Mouse (Mus musculus) limb, embryonic 12.5 days (tissue): Measurements from ENCODE around the gene Zfp991. TPM values are rescaled to one million over a fixed set of nuclear protein-coding genes. Genes with fewer than 3 reads are reported as not detected.
"Not testable (repeated sequence)": the region's sequence is repeated elsewhere in the genome, so short reads cannot be mapped to it uniquely, and the experiment has no call there.

ENCODE experiments used
- ATAC-seq: fragments of 200-750 bp; cut with Nextera tagmentation; 2 replicates; pipeline ENCODE4 v1.8.0; 2017; ENCODE audit warnings: low read depth, moderate TSS enrichment; ENCODE audit not compliant: insufficient number of reproducible peaks, insufficient read depth, low FRiP score, low TSS enrichment
- H3K27ac ChIP-seq: fragments of 300-500 bp; sonication (generic); 2 replicates; pipeline ENCODE4 v1.5.1; 2016; ENCODE audit warnings: mild to moderate bottlenecking, moderate library complexity
- H3K27me3 ChIP-seq: fragments of 300-500 bp; sonication (generic); 2 replicates; pipeline ENCODE4 v1.6.1; 2016; ENCODE audit warnings: mild to moderate bottlenecking, moderate library complexity
- H3K36me3 ChIP-seq: fragments of 300-500 bp; sonication (generic); 2 replicates; pipeline ENCODE4 v1.6.1; 2016; ENCODE audit warnings: mild to moderate bottlenecking, moderate library complexity
- H3K4me1 ChIP-seq: fragments of 300-500 bp; sonication (generic); replicated peaks from 2 replicates; pipeline ENCODE4 v1.6.1; 2016
- H3K4me2 ChIP-seq: fragments of 300-500 bp; sonication (generic); 2 replicates; pipeline ENCODE4 v1.6.1; 2016; ENCODE audit warnings: mild to moderate bottlenecking, moderate library complexity
- H3K4me3 ChIP-seq: fragments of 300-500 bp; sonication (generic); replicated peaks from 2 replicates; pipeline ENCODE4 v1.5.1; 2016; ENCODE audit warnings: mild to moderate bottlenecking
- H3K9ac ChIP-seq: fragments of 300-500 bp; sonication (generic); replicated peaks from 2 replicates; pipeline ENCODE4 v1.6.1; 2016; ENCODE audit warnings: mild to moderate bottlenecking, moderate library complexity
- H3K9me3 ChIP-seq: fragments of 300-500 bp; sonication (generic); 2 replicates; pipeline ENCODE4 v1.6.1; 2016; ENCODE audit warnings: mild to moderate bottlenecking, moderate library complexity
- WGBS: fragments of 180-500 bp; shearing (Covaris S2); methylation state at CpG from one replicate; pipeline ENCODE4 v1.1.7; 2016; 5-methylcytosine and 5-hydroxymethylcytosine counted together
- polyA plus RNA-seq: library from polyadenylated mRNA; unstranded; fragments of >200 nt; fragmentation: Nextera tagmentation; extraction: Ambion mirVana; gene quantifications from 2 replicates; pipeline ENCODE4 v1.2.1, GENCODE M21; 2016

Gene Zfp991
- polyA plus RNA-seq, result 9.5 and 11.2 TPM in 2 replicates

DNA sequence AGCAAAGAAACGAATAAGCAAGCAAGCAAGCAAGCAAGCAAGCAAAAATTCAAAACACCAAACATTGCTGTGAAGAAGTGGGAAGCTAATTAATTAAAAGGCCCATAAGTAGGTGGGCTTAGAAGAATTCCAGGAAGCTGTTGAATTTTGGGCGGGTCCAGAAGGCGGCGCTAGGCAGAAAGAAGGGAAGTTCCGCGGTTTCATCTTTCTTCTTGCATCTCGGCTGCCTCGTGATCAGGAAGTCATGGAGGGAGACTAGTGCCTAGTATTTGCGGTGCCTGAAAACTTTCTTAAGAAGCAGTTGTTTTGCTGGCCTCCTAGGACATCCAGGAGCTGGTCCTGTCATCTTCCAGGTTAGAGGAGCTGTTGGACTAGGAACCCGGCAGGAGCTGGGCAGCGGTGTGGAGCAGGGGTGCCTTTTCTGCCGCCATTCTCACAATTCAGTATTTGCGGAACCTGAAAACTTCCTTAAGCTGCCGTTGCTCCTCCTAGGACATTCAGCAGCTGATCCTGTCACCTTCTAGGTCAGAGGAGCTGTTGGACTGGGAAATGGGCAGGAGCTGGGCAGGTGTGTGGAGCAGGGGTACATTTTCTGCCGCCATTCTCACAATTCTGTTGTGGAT, at the start of gene Zfp991:
Gene Zfp991, plus strand, starts transcription at position 202 of the 623 bp plus-strand sequence.
- not testable (repeated sequence) for H3K27me3 ChIP-seq, H3K4me1 ChIP-seq, ATAC-seq, H3K9me3 ChIP-seq, H3K36me3 ChIP-seq, H3K9ac ChIP-seq, H3K27ac ChIP-seq
- 47% methylated on average over 2 of the region's 15 CpGs for WGBS
- Histone ChIP-seq H3K4me3 (peak within 1 kb of the TSS; percentile 30), H3K4me2 (peak within 1 kb of the TSS; percentile 21; the same call in 1 of the 2 replicates)

DNA sequence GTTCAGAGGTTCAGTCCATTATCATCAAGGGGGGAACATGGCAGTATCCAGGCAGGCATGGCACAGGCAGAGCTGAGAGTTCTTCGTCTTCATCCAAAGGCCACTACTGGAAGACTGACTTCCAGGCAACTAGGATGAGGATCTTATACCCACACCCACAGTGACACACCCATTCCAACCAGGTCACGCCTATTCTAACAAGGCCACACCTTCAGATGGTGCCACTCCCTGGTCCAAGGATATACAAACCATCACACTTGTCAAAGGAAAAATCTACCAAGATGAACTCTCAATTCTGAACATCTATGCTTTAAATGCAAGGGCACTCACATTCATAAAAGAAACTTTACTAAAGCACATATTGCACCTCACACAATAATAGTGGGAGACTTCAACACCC, 36.2 kb upstream of the Zfp991 start:
- not testable (repeated sequence) for ATAC-seq, H3K27me3 ChIP-seq, H3K4me2 ChIP-seq, H3K9ac ChIP-seq, H3K27ac ChIP-seq, H3K4me1 ChIP-seq, H3K36me3 ChIP-seq, H3K4me3 ChIP-seq
- 69% methylated on average over 2 of the region's 2 CpGs for WGBS
- peaks cover 13% of the 10 kb centered on the region for H3K9me3 ChIP-seq

DNA sequence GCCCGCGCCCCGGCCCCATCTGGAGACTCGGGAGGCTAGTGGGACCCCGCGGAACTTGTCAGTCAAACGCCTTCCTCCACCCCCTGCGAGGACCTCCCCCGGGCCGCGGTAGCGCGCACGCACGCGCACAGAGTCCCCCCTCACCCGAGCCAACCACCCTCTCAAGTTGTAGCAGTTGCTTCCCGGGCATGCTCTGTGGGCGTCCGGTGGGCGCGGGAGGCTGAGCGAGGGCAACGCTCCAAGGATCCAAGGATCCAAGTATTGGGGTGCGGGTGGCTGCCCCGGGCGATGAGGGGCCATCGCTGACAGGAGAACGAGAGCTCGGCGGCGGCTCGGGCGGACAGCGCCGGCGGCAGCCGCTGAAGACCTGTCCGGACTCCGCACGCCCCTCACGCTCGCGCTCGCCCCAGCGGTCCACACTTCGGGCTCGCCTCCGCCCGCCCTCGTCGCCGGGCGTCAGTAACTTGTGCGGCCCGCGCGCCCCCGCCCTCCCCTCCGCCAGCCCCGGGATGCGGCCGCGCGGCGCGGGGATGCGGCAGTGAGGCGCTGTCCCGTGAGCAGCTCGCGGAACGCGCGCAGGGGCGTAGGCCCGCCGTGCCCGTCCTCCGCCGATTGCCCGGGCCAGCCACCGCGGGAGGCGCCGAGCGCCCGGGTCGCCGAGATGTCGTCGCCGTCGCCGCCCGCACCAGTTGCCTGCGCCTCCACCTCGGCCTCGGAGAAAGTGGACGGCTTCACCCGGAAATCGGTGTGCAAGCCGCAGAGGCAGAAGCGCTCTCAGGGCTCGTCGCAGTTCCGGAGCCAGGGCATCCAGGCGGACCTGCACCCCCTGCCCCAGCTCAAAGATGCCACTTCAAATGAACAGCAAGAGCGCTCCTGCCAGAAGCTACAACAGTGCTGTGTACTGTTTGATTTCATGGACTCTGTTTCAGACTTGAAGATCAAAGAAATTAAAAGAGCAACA, 29.9 kb upstream of the Zfp991 start:
- WGBS, result 1% methylated on average over 96 of the region's 109 CpGs
- H3K9me3 ChIP-seq, H3K27me3 ChIP-seq, H3K27ac ChIP-seq, H3K36me3 ChIP-seq, H3K4me1 ChIP-seq: not testable (repeated sequence)
- H3K9ac ChIP-seq, result peak overlapping the region; percentile 55
- H3K4me2 ChIP-seq, result peak overlapping the region; percentile 76
- peak; percentile 52 for ATAC-seq
- peak overlapping the region; percentile 49 for H3K4me3 ChIP-seq

DNA sequence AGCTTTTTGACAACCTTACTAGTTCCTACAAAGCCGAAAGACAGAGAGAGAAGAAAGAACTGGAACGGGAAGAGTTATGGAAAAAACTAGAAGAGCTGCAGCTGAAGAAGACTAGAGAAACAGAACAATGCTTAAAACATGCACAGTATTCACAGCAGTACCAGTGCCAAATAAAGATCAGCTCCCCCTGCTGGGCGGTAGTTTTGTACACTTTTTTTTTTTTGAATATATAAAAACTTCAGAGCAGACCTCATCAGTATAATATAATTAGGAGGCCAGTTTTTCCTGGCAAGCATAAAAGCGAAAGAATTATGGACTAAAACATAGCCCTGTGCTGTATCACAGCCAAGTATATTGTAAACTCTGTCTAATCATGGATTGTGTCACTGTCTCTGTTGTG, 28.0 kb upstream of the Zfp991 start:
- H3K4me1 ChIP-seq, H3K27ac ChIP-seq, H3K4me3 ChIP-seq, ATAC-seq, H3K9ac ChIP-seq, H3K4me2 ChIP-seq, H3K36me3 ChIP-seq, H3K9me3 ChIP-seq, H3K27me3 ChIP-seq: not testable (repeated sequence)
- 40% methylated on average over 4 of the region's 4 CpGs for WGBS

DNA sequence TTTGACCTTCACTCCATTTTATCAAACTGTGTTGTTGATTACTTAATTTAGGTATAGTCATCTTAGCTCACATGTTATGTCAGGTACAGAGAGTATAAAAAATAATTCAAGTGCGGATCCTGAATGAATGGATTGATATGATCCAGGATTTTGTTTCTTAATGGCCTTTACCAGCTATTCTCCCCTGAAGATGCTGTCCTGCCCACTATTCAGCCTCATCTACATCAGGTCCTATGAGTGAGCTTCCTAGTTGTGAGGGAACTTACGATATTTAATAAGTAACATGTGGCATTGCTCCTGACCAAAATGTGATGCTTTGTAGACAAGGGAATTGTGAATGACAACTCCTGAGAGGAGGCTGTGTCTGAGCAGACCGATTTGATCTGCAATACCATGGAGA, 14.0 kb upstream of the Zfp991 start:
- WGBS, result 67% methylated on average over 2 of the region's 3 CpGs

DNA sequence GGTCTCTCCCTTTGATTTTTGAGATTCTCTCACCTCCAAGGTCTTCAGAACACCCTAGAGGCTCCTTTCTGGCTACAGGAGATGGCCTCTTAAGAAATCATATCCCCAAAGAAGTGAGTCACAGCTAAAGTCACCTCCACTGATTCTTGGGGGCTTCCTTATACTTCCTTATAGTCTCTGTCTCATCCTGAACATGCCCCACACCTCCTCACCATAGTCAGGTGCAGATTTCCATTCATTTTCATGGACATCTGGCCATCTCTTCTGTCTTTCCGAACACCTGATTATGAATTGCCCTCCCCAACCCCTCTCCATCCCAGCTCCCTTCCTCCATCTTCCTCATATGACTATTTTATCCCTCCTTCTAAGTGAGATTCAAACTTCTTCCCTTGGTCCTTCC, 9.6 kb upstream of the Zfp991 start:
- peaks cover 25% of the 10 kb centered on the region for H3K9me3 ChIP-seq
- WGBS, result 78% methylated on average over 1 of the region's 1 CpGs
- H3K9ac ChIP-seq, result not testable (repeated sequence)

More for the DNA sequence above, 14.0 kb upstream of the Zfp991 start:
- not testable (repeated sequence) for H3K36me3 ChIP-seq, H3K27ac ChIP-seq, H3K4me1 ChIP-seq, H3K9ac ChIP-seq, H3K4me3 ChIP-seq, H3K27me3 ChIP-seq, ATAC-seq, H3K4me2 ChIP-seq
- H3K9me3 ChIP-seq, result peaks cover 14% of the 10 kb centered on the region

DNA sequence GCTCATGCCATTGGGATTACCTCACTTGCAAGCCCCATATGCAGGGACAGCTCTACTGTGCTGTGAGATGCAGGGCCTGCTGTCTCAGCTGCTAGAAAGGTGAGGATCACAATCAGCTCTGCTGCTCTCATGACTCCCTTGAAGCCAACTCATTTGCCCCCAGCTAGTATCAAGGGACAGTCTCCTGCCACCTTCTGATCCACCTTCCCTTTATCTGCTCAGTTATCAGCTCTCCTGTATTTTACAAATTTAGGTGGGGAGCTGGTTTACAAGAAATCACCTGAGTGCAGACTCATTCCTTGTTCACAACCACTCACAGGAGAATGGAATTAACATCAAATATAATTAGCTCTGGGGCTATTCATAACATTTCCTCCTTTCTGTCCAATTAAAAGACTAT, 8.0 kb upstream of the Zfp991 start:
- H3K4me1 ChIP-seq, result not testable (repeated sequence)

More for the DNA sequence above, 9.6 kb upstream of the Zfp991 start:
- H3K27me3 ChIP-seq, H3K4me2 ChIP-seq, H3K27ac ChIP-seq, H3K4me3 ChIP-seq, H3K36me3 ChIP-seq, H3K4me1 ChIP-seq, ATAC-seq: not testable (repeated sequence)

DNA sequence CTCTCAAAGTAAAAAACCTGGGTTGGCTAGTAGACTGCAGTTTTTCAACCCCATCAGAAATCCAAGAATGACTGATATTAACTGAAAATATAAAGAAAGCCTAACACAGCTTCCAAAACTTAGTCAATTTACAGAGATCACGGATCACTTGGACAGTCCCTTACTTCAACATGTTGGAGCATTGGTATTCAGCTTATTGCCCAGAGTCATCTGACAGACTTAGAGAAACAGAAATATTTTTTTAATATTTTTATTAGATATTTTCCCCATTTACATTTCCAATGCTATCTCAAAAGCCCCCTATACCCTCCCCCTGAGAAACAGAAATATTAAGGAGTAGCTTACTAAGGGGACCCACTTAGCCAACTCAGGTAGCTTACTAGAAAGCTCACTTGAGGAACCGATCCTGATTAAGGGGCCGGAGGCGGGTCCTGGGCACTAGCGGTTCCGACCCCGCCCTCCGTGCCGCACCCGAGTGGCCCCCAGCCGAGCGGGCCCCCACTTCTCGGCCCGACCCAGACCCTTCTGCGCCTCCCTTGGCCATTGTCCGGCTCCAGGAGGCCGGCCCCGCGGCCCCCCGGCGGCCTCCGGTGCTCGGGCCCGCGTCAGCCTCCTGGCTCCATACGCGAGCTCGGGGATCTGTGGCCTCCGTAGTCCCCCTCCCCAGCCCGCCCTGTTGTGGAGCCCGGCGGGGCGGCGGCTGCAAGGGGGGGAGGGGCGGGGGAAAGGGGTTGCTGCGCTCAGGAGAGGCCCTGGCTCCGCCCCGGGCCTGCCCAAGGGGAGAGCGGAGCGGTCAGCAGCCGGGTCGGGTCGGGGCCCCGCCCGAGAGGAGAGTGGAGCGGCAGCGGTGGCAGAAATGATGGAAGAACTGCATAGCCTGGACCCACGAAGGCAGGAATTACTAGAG, 7.2 kb upstream of the Zfp991 start:
- peak overlapping the region; percentile 90 for H3K9ac ChIP-seq
- peak overlapping the region; percentile 79 for H3K4me2 ChIP-seq
- 0 out of 2 replicates have a peak overlapping the region, but pooled peaks have one; percentile 37 for H3K27ac ChIP-seq
- not testable (repeated sequence) for H3K36me3 ChIP-seq, H3K27me3 ChIP-seq, H3K4me1 ChIP-seq
- peaks cover 30% of the 10 kb centered on the region for H3K9me3 ChIP-seq
- H3K4me3 ChIP-seq, result peak overlapping the region; percentile 61
- 9% methylated on average over 47 of the region's 48 CpGs for WGBS
- ATAC-seq, result peak; percentile 100

More for the DNA sequence above, 8.0 kb upstream of the Zfp991 start:
- not testable (repeated sequence) for ATAC-seq, H3K4me3 ChIP-seq, H3K4me2 ChIP-seq, H3K27me3 ChIP-seq, H3K27ac ChIP-seq, H3K9ac ChIP-seq, H3K36me3 ChIP-seq
- peaks cover 30% of the 10 kb centered on the region for H3K9me3 ChIP-seq

DNA sequence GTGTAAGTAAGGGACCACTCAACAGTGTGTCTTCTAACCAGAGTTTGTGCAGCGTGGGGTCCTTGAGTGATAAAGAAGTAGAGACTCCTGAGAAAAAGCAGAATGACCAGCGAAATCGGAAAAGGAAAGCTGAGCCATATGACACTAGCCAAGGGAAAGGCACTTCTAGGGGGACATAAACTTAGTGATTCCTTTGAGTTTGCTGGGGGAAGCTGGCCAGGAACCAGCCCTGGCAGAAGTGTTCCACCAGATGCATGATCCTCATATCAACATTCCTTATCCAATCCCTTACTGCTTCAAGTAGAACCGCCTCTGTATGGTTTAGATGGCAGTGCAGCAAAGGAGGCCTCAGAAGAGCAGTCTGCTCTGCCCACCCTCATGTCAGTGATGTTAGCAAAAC, 6.5 kb upstream of the Zfp991 start:
- H3K36me3 ChIP-seq, H3K4me1 ChIP-seq, ATAC-seq, H3K27me3 ChIP-seq, H3K27ac ChIP-seq: not testable (repeated sequence)
- H3K9me3 ChIP-seq, result peaks cover 30% of the 10 kb centered on the region
- peak overlapping the region; percentile 79 for H3K4me2 ChIP-seq
- H3K9ac ChIP-seq, result peak overlapping the region; percentile 90
- WGBS, result 22% methylated on average over 4 of the region's 4 CpGs
- peak overlapping the region; percentile 61 for H3K4me3 ChIP-seq

DNA sequence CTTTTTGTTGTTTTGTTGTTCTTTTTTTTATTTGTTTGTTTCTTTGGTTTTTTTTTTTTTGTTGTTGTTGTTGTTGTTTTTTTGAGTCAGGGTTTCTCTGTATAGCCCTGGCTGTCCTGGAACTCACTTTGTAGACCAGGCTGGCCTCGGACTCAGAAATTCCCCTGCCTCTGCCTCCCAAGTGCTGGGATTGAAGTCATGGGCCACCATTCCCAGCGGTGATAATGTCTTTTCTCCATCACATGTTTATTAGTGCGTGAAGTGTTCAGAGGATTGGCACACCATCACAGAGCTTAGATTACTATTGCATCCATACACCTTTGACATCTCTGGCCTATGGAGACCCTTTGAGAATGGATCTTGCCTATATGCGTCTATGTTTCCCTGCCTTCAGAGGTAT, 6.0 kb upstream of the Zfp991 start:
- ATAC-seq, H3K27ac ChIP-seq, H3K4me2 ChIP-seq, H3K27me3 ChIP-seq, H3K36me3 ChIP-seq, H3K4me3 ChIP-seq, H3K4me1 ChIP-seq, H3K9ac ChIP-seq: not testable (repeated sequence)
- WGBS, result 85% methylated on average over 4 of the region's 4 CpGs
- H3K9me3 ChIP-seq, result peaks cover 30% of the 10 kb centered on the region

DNA sequence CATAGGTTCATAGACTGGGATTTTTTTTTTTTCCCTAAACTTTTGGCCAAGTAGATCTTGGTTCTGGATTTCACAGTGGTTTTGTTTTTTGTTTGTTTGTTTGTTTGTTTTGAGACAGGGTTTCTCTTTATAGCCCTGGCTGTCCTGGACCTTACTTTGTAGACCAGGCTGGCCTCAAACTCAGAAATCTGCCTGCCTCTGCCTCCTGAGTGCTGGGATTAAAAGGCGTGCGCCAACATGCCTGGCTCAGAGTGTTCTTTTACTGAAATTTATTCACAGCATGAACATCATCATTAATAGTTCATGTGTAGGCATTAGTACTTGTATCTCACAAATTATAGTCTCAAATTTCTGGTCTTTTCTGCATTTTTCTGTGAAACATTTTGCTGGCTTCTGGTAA, 5.4 kb upstream of the Zfp991 start:
- H3K36me3 ChIP-seq, H3K27me3 ChIP-seq, ATAC-seq, H3K27ac ChIP-seq, H3K4me2 ChIP-seq, H3K4me1 ChIP-seq, H3K9ac ChIP-seq, H3K4me3 ChIP-seq: not testable (repeated sequence)
- H3K9me3 ChIP-seq, result peaks cover 30% of the 10 kb centered on the region
- WGBS, result 81% methylated on average over 2 of the region's 2 CpGs
